Mouse (Mus musculus) kidney, adult 2 months (tissue): Measurements from ENCODE around the gene Efnb2. TPM values are rescaled to one million over a fixed set of nuclear protein-coding genes. Genes with fewer than 3 reads are reported as not detected.

Source experiments
- DNase-seq: peaks from one replicate; pipeline ENCODE4 v3.0.0; 2021
- H3K27ac ChIP-seq: fragments of 200-500 bp; 2 replicates; pipeline ENCODE4 v1.5.1; 2012; ENCODE audit warnings: low read depth, low read length, control low read depth, inconsistent platforms; ENCODE audit not compliant: insufficient read depth
- H3K27me3 ChIP-seq: fragments of 200-500 bp; replicated peaks from 2 replicates; pipeline ENCODE4 v1.6.1; 2012; ENCODE audit warnings: mild to moderate bottlenecking, moderate library complexity, low read length, inconsistent platforms; ENCODE audit not compliant: control insufficient read depth, insufficient read depth
- H3K36me3 ChIP-seq: fragments of 200-500 bp; 2 replicates; pipeline ENCODE4 v1.6.1; 2012; ENCODE audit warnings: mild to moderate bottlenecking, moderate library complexity, low read length, inconsistent platforms; ENCODE audit not compliant: control insufficient read depth, insufficient read depth
- H3K4me1 ChIP-seq: fragments of 200-500 bp; 2 replicates; pipeline ENCODE4 v1.6.1; 2011; ENCODE audit warnings: low read length; ENCODE audit not compliant: control insufficient read depth, insufficient read depth
- H3K4me3 ChIP-seq: fragments of 200-500 bp; 2 replicates; pipeline ENCODE4 v1.5.1; 2011; ENCODE audit warnings: mild to moderate bottlenecking, low read depth, low read length, control low read depth; ENCODE audit not compliant: insufficient read depth
- CTCF ChIP-seq: fragments of 200-500 bp; conservative IDR thresholded peaks from 2 replicates; pipeline ENCODE4 v1.5.1; 2011; ENCODE audit warnings: low read depth, mild to moderate bottlenecking, control low read depth, low read length, moderate library complexity, mixed read lengths; ENCODE audit not compliant: insufficient read depth, insufficient read length
- POLR2A ChIP-seq: fragments of 200-500 bp; IDR thresholded peaks from one replicate; pipeline ENCODE4 v1.6.1; 2011; ENCODE audit warnings: low read depth, low read length, control low read depth
- WGBS: fragments of 180-500 bp; shearing (Covaris S2); methylation state at CpG from one replicate; pipeline ENCODE4 v1.1.7; 2018; 5-methylcytosine and 5-hydroxymethylcytosine counted together
- polyA plus RNA-seq: library from polyadenylated mRNA; depleted of rRNA; stranded (reverse); fragments of >200 nt; gene quantifications from 2 replicates; pipeline ENCODE4 v1.2.3, GENCODE M21; 2012

The Efnb2 gene
- polyA plus RNA-seq, 1 experiment, result 31.8 TPM

- Histone ChIP-seq H3K27ac (no peak overlapping the region), H3K36me3 (no peaks in the 10 kb centered on the region), H3K4me3 (no peak overlapping the region), H3K4me1 (0 out of 2 replicates have a peak, but pooled peaks cover 2% of the 10 kb centered on the region), H3K27me3 (no peaks in the 10 kb centered on the region)
- 59% methylated on average over 3 of the region's 3 CpGs for WGBS
- no peak for DNase-seq
- no peak for TF ChIP-seq POLR2A
These were observed 13.7 kb downstream of the Efnb2 start for GRCm38 (mm10) chr8:8647319-8647718.

GRCm38 (mm10) chr8:8644160-8644915, 16.7 kb downstream of the Efnb2 start:
- Histone ChIP-seq H3K4me1 (0 out of 2 replicates have a peak, but pooled peaks cover 4% of the 10 kb centered on the region), H3K27me3 (no peaks in the 10 kb centered on the region), H3K27ac (no peak overlapping the region), H3K36me3 (no peaks in the 10 kb centered on the region), H3K4me3 (no peak overlapping the region)
- DNase-seq, result no peak
- TF ChIP-seq POLR2A, result no peak
- TF ChIP-seq CTCF, result no peak
- WGBS, result 61% methylated on average over 11 of the region's 11 CpGs

- no peak for TF ChIP-seq POLR2A
- 34% methylated on average over 4 of the region's 4 CpGs for WGBS
These were observed 20.8 kb downstream of the Efnb2 start for GRCm38 (mm10) chr8:8640264-8640588.

GRCm38 (mm10) chr8:8639569-8640263, 21.3 kb downstream of the Efnb2 start:
- no peak overlapping the region for H3K4me3 ChIP-seq
- TF ChIP-seq CTCF (no peak), POLR2A (no peak)
- no peaks in the 10 kb centered on the region for H3K27me3 ChIP-seq
- 0 out of 2 replicates have a peak, but pooled peaks cover 2% of the 10 kb centered on the region for H3K4me1 ChIP-seq
- H3K36me3 ChIP-seq, result no peaks in the 10 kb centered on the region
- WGBS, result 29% methylated on average over 8 of the region's 8 CpGs
- no peak overlapping the region for H3K27ac ChIP-seq
- DNase-seq, result peak; percentile 67

More at GRCm38 (mm10) chr8:8640264-8640588, 20.8 kb downstream of the Efnb2 start:
- no peaks in the 10 kb centered on the region for H3K36me3 ChIP-seq
- no peak overlapping the region for H3K27ac ChIP-seq
- no peak for DNase-seq
- H3K27me3 ChIP-seq, result no peaks in the 10 kb centered on the region
- H3K4me1 ChIP-seq, result 0 out of 2 replicates have a peak, but pooled peaks cover 3% of the 10 kb centered on the region
- H3K4me3 ChIP-seq, result no peak overlapping the region

- 52% methylated on average over 7 of the region's 7 CpGs for WGBS
- TF ChIP-seq POLR2A (no peak), CTCF (no peak)
These were observed 29.6 kb downstream of the Efnb2 start for GRCm38 (mm10) chr8:8631394-8631793.

GRCm38 (mm10) chr8:8624017-8624416, 37.0 kb downstream of the Efnb2 start:
- Histone ChIP-seq H3K4me3 (no peak overlapping the region), H3K4me1 (no peaks in the 10 kb centered on the region), H3K27me3 (no peaks in the 10 kb centered on the region), H3K27ac (no peak overlapping the region), H3K36me3 (no peaks in the 10 kb centered on the region; the same call in 1 of the 2 replicates)
- WGBS, result 51% methylated on average over 7 of the region's 7 CpGs
- no peak for TF ChIP-seq CTCF
- TF ChIP-seq POLR2A, result no peak
- no peak for DNase-seq

More at GRCm38 (mm10) chr8:8631394-8631793, 29.6 kb downstream of the Efnb2 start:
- Histone ChIP-seq H3K4me3 (no peak overlapping the region), H3K36me3 (no peaks in the 10 kb centered on the region), H3K27ac (no peak overlapping the region), H3K4me1 (0 out of 2 replicates have a peak, but pooled peaks cover 2% of the 10 kb centered on the region), H3K27me3 (no peaks in the 10 kb centered on the region)
- no peak for DNase-seq

GRCm38 (mm10) chr8:8623486-8623885, 37.6 kb downstream of the Efnb2 start:
- H3K27ac ChIP-seq, result no peak overlapping the region
- no peaks in the 10 kb centered on the region for H3K4me1 ChIP-seq
- H3K36me3 ChIP-seq, result no peaks in the 10 kb centered on the region; the same call in 1 of the 2 replicates
- no peak for TF ChIP-seq CTCF
- TF ChIP-seq POLR2A, result no peak
- H3K27me3 ChIP-seq, result no peaks in the 10 kb centered on the region
- DNase-seq, result peak; percentile 72
- 51% methylated on average over 8 of the region's 8 CpGs for WGBS
- H3K4me3 ChIP-seq, result no peak overlapping the region

GRCm38 (mm10) chr8:8622476-8622875, 38.6 kb downstream of the Efnb2 start:
- H3K36me3 ChIP-seq, result no peaks in the 10 kb centered on the region; the same call in 1 of the 2 replicates
- WGBS, result 90% methylated on average over 3 of the region's 3 CpGs
- no peak for DNase-seq
- H3K27ac ChIP-seq, result no peak overlapping the region
- TF ChIP-seq POLR2A (no peak), CTCF (no peak)
- no peaks in the 10 kb centered on the region for H3K27me3 ChIP-seq
- H3K4me1 ChIP-seq, result no peaks in the 10 kb centered on the region
- no peak overlapping the region for H3K4me3 ChIP-seq
